Mouse (Mus musculus): ENCODE results near the gene Adh1. TPM values are rescaled to one million over a fixed set of nuclear protein-coding genes. Genes with fewer than 3 reads are reported as not detected.

Gene Adh1
- polyA plus RNA-seq (2016; fragmentation: Nextera tagmentation; extraction: Ambion mirVana) = 0.30 and 0.34 TPM in 2 replicates

- Histone ChIP-seq H3K36me3 (no peaks in the 10 kb centered on the region), H3K27me3 (ENCODE audit: insufficient read depth, poor library complexity, severe bottlenecking) (no peaks in the 10 kb centered on the region), H3K4me3 (no peak within 1 kb of the TSS), H3K4me1 (replicated peaks) (0 out of 2 replicates have a peak, but pooled peaks cover 3% of the 10 kb centered on the region), H3K27ac (no peak within 1 kb of the TSS), H3K9me3 (no peaks in the 10 kb centered on the region)
- no peak for DNase-seq (ENCODE audit: low spot score)
- WGBS = 88% methylated on average over 11 of the region's 11 CpGs
These were observed at the start of gene Adh1 for GRCm38 (mm10) chr3:138260721-138261669. Adh1 (plus strand) TSS chr3:138260991.

DNA sequence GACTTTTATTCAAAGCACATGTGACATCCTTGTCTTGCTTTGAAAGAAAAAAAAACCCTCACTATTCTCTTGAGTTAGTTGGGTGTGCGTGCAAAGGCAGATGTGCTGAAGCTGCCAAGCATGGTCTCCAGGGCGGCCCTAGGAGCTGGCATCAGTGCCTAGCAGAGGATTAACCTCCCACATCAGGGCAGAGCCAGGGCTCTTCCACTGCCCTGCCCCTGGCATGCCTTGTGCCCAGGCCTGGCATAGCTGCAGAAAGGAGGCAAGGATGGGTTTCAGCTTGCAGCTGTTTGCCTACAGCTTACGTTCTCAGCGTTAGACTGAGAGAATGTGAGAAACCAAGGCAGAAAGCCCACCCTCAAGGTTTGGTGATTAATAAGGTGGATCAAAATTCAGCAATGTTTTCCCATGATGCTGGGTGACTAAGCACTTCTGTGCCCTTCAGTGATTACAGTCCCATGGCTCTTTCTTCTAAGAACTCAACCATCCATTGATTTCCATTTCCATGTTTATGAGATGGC is 48.3 kb upstream of the Adh1 start:
- Histone ChIP-seq H3K4me1 (replicated peaks) (peaks cover 9% of the 10 kb centered on the region), H3K27me3 (ENCODE audit: insufficient read depth, poor library complexity, severe bottlenecking) (no peaks in the 10 kb centered on the region), H3K4me3 (no peak overlapping the region), H3K36me3 (no peaks in the 10 kb centered on the region), H3K9me3 (no peaks in the 10 kb centered on the region), H3K27ac (no peak overlapping the region)
- 93% methylated on average over 4 of the region's 4 CpGs for WGBS
- DNase-seq (ENCODE audit: low spot score) = no peak

DNA sequence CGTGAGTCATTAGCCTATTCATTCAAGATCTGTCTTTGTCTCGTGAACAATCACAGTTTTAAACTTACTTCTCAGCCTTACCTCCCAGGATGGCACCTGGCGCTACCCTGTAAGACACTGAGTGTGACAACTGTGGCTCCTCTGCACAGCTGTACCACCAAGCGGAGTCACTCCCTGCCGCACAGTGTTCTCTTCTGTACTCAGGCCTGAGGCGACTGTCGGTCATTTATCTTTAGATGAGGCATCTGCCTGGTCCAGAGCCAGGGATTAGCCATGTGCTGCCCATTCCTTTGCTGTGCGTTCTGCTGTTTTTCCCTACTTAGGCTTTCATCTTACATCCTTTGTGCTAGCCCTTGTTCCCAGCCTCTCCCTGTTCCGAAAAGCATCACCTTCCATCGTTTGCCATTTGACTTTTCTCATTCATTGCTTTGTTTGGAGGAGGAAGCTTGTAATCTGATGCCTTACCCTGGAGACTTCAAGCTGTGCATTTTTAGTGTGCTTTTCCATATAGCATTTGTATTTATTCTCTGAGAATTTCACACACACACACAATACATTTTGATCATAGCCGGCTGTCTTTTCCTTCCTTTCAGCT is 45.3 kb upstream of the Adh1 start:
- peak overlapping the region; percentile 72 for H3K27ac ChIP-seq
- H3K9me3 ChIP-seq = no peaks in the 10 kb centered on the region
- WGBS = 33% methylated on average over 11 of the region's 11 CpGs
- H3K27me3 ChIP-seq (ENCODE audit: insufficient read depth, poor library complexity, severe bottlenecking) = no peaks in the 10 kb centered on the region
- peak; percentile 32 for DNase-seq (ENCODE audit: low spot score)
- no peak overlapping the region for H3K4me3 ChIP-seq
- peaks cover 9% of the 10 kb centered on the region for H3K4me1 ChIP-seq (replicated peaks)
- H3K36me3 ChIP-seq = no peaks in the 10 kb centered on the region

DNA sequence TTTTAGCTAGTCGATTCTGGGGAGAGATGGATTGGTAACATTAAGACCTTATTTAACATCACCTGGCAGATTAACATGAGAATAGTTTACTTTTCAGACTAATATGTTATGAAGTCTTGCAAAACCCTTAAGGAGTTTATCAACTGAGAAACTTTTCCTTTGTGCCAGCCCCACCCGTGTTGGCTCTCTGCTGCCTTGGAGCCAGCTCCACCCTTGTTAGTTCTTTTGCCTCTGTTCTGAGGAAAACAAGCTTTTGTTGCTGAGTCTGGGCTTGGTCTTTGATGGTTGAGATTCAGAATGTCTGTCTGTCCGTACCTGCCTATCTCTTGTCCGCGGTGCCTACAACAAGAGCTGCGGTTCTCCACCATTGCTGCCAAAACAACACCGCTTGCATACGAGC is 44.7 kb upstream of the Adh1 start:
- no peaks in the 10 kb centered on the region for H3K27me3 ChIP-seq (ENCODE audit: insufficient read depth, poor library complexity, severe bottlenecking)
- no peaks in the 10 kb centered on the region for H3K9me3 ChIP-seq
- no peak overlapping the region for H3K4me3 ChIP-seq
- 83% methylated on average over 8 of the region's 8 CpGs for WGBS
- peaks cover 9% of the 10 kb centered on the region for H3K4me1 ChIP-seq (replicated peaks)
- no peak overlapping the region for H3K27ac ChIP-seq
- no peaks in the 10 kb centered on the region for H3K36me3 ChIP-seq
- DNase-seq (ENCODE audit: low spot score) = no peak

DNA sequence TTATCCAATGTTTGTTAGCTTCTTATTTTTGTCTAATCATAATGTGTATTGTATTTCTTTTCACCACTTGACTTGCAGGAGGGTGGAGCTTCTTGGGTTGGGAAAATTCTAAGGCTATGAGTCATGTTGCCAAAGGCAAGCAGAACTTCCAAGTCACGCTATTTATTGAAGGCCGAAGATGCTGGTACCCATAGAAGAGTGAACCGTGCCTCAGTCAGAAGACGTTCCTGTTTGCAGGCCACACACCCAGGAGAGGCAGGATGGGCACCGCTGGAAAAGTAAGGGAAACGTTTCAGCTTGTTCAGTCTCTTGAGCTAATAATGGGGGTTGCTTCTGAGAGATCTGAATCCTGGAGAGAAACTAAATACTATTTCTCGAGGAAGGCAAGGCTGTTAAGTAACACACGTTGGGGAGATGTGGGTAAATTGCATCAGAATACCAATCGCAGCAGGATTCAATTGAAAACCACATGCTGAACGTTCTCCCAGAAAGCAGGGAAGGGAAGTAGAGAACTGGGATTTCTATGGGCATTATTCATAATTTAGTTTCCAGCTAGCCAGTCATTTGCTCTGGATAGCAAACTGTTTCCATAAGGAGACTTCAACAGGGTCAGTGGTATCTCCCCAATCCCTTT is 43.0 kb upstream of the Adh1 start, which contains the start of gene Adh7:
Gene Adh7, plus strand, starts transcription at position 130 of the 634 bp plus-strand sequence.
- no peak for DNase-seq (ENCODE audit: low spot score)
- Histone ChIP-seq H3K27ac (no peak within 1 kb of the TSS), H3K9me3 (no peaks in the 10 kb centered on the region), H3K4me1 (replicated peaks) (peaks cover 9% of the 10 kb centered on the region), H3K36me3 (no peaks in the 10 kb centered on the region), H3K4me3 (no peak within 1 kb of the TSS), H3K27me3 (ENCODE audit: insufficient read depth, poor library complexity, severe bottlenecking) (no peaks in the 10 kb centered on the region)
- WGBS = 82% methylated on average over 10 of the region's 10 CpGs

GRCm38 (mm10) chr3:138221116-138221515 is 39.7 kb upstream of the Adh1 start:
- Histone ChIP-seq H3K36me3 (no peaks in the 10 kb centered on the region), H3K27me3 (ENCODE audit: insufficient read depth, poor library complexity, severe bottlenecking) (no peaks in the 10 kb centered on the region), H3K9me3 (no peaks in the 10 kb centered on the region), H3K4me3 (no peak overlapping the region), H3K4me1 (replicated peaks) (peaks cover 17% of the 10 kb centered on the region), H3K27ac (no peak overlapping the region)
- DNase-seq (ENCODE audit: low spot score) = no peak
- WGBS = 89% methylated on average over 11 of the region's 11 CpGs

DNA sequence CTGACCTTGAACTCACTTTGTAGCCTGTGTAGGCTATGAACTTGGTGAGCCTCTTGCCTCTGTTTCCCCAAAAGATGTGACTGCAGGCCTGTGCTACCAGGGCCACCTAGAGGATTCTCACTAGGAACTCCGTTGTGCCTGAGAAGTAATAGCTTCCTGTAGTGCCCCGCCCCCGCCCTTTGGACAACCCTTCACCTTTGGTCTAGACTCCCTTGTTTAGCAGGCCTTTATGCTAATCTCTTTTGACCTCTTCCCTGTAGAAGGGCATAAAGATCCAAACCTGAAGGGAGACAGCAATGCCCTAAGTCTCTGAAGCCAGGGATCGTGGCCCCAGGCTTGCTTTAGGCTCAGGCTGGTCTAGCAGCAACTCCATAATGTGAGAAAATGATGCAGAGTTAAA is 38.3 kb upstream of the Adh1 start:
- Histone ChIP-seq H3K4me3 (no peak overlapping the region), H3K36me3 (no peaks in the 10 kb centered on the region), H3K9me3 (no peaks in the 10 kb centered on the region), H3K4me1 (replicated peaks) (peaks cover 19% of the 10 kb centered on the region), H3K27ac (no peak overlapping the region), H3K27me3 (ENCODE audit: insufficient read depth, poor library complexity, severe bottlenecking) (no peaks in the 10 kb centered on the region)
- 72% methylated on average over 4 of the region's 4 CpGs for WGBS
- DNase-seq (ENCODE audit: low spot score) = no peak

DNA sequence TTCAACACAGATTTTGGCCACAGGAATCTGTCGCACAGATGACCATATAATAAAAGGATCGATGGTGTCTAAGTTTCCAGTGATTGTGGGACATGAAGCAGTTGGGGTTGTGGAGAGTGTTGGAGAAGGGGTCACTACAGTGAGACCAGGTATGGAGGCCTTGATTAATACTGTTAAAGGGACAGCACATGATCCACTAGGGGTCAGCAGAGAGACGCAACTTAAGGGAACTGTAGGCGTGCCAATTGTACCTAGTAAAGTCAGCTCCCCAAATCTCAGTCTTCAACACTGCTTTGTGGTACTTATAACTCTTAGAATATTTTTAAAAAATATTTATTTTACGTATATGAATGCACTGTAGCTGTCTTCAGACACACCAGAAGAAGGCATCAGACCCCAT is 37.8 kb upstream of the Adh1 start:
- peaks cover 19% of the 10 kb centered on the region for H3K4me1 ChIP-seq (replicated peaks)
- peak; percentile 34 for DNase-seq (ENCODE audit: low spot score)
- H3K27ac ChIP-seq = no peak overlapping the region
- 59% methylated on average over 5 of the region's 5 CpGs for WGBS
- H3K9me3 ChIP-seq = no peaks in the 10 kb centered on the region
- no peak overlapping the region for H3K4me3 ChIP-seq
- no peaks in the 10 kb centered on the region for H3K27me3 ChIP-seq (ENCODE audit: insufficient read depth, poor library complexity, severe bottlenecking)
- H3K36me3 ChIP-seq = no peaks in the 10 kb centered on the region

DNA sequence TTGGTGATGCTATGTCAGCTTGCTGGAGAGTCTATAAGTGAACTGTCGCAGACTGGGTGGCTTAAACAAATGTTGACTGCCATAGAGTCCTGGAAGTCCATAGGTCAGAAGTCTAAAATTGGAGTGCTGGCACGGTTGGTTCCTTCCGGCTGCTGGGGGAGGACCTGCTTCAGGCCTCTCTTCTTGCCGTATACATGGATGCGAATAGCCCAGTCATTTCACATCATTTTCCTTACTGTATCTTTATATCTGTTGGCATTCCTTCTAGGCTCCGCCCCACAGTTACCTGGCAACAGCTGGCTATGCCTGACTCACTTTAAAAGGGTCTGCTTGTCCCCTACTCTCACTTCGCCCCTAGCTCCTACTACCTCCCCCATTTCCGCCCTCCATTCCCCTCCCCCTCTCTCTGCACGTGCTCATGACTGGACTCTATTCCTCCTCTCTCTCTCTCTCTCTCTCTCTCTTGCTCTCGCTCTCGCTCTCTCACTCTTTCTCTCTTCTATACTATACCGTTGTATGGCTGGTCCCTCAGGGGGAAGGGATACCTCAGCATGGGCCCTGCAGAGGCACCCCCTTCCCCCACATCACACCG is 36.3 kb upstream of the Adh1 start:
- Histone ChIP-seq H3K27me3 (ENCODE audit: insufficient read depth, poor library complexity, severe bottlenecking) (no peaks in the 10 kb centered on the region), H3K9me3 (no peaks in the 10 kb centered on the region), H3K4me1 (replicated peaks) (peaks cover 19% of the 10 kb centered on the region), H3K36me3 (no peaks in the 10 kb centered on the region), H3K27ac (no peak overlapping the region), H3K4me3 (no peak overlapping the region)
- no peak for DNase-seq (ENCODE audit: low spot score)
- 84% methylated on average over 13 of the region's 13 CpGs for WGBS

DNA sequence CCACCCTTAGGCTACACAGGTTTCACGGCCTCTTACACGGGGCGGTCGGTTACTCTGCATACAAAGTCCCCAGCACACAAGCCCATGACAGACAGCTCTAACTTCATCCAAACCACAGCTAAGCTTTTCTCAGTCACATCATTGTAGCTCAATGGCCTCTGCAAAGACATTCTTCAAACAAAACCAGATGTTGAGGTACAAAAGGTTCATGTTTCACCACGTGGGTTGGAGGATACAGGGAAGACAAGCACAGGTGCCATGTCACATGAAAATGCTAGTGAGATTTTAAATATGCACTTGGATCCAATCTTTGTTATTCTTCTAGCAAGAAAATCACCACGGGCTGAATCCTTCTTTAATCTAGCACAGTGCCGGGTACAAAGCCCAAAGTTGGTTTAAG is 35.5 kb upstream of the Adh1 start:
- peaks cover 19% of the 10 kb centered on the region for H3K4me1 ChIP-seq (replicated peaks)
- no peak for DNase-seq (ENCODE audit: low spot score)
- H3K36me3 ChIP-seq = no peaks in the 10 kb centered on the region
- H3K9me3 ChIP-seq = no peaks in the 10 kb centered on the region
- 0 out of 2 replicates have a peak overlapping the region, but pooled peaks have one; percentile 53 for H3K27ac ChIP-seq
- WGBS = 69% methylated on average over 7 of the region's 7 CpGs
- no peaks in the 10 kb centered on the region for H3K27me3 ChIP-seq (ENCODE audit: insufficient read depth, poor library complexity, severe bottlenecking)
- H3K4me3 ChIP-seq = no peak overlapping the region

GRCm38 (mm10) chr3:138225853-138226252 is 34.9 kb upstream of the Adh1 start:
- peak overlapping the region; percentile 74 for H3K27ac ChIP-seq
- no peaks in the 10 kb centered on the region for H3K9me3 ChIP-seq
- peak; percentile 36 for DNase-seq (ENCODE audit: low spot score)
- no peaks in the 10 kb centered on the region for H3K36me3 ChIP-seq
- no peaks in the 10 kb centered on the region for H3K27me3 ChIP-seq (ENCODE audit: insufficient read depth, poor library complexity, severe bottlenecking)
- no peak overlapping the region for H3K4me3 ChIP-seq
- 29% methylated on average over 7 of the region's 7 CpGs for WGBS
- H3K4me1 ChIP-seq (replicated peaks) = peaks cover 19% of the 10 kb centered on the region

- WGBS = 95% methylated on average over 6 of the region's 6 CpGs
- no peaks in the 10 kb centered on the region for H3K9me3 ChIP-seq
- H3K36me3 ChIP-seq = no peaks in the 10 kb centered on the region
- H3K4me1 ChIP-seq (replicated peaks) = peaks cover 19% of the 10 kb centered on the region
- no peak overlapping the region for H3K4me3 ChIP-seq
- H3K27me3 ChIP-seq (ENCODE audit: insufficient read depth, poor library complexity, severe bottlenecking) = no peaks in the 10 kb centered on the region
- peak overlapping the region; percentile 74; the same call in 1 of the 2 replicates for H3K27ac ChIP-seq
- DNase-seq (ENCODE audit: low spot score) = no peak
These were observed 34.3 kb upstream of the Adh1 start for GRCm38 (mm10) chr3:138226476-138226875.
